In the genomic region with DNA sequence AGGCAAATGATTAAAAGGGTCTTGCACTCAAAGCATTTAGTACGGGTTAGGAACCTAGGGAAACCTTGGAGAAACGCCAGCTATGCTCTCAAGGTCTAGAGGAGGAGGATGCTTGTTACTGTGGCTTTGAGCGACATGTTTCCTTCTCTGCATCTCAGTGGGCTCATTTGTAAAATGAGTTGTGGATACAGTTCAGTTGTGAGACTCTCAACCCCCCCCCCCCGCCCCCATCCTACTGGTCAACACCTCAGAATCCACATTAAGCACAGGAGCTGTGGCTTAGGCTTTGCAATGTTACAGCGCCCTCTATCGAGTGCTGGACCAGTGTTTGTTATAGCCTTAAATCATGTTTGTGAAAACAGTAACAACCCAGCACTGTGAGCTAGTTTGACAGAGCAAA, we compare ENCODE assay signal across 1 mouse cellular context.
TF ChIP-seq lines count a peak whose summit lies in the region.

No protein-coding gene starts in this region.

TF ChIP-seq in CH12.LX, 34 proteins besides CTCF, POLR2A, EP300 and RAD21:
- TF ChIP-seq NRF1 (IDR thresholded peaks at IDR 0.05; ENCODE audit: low read depth, low read length) (0 out of 2 replicates have a peak, but pooled peaks have one; percentile 20), CHD2 (IDR thresholded peaks at IDR 0.05; ENCODE audit: low read length) (0 out of 2 replicates have a peak, but pooled peaks have one; percentile 25), TCF12 (IDR thresholded peaks at IDR 0.05; ENCODE audit: low read depth, low read length) (0 out of 2 replicates have a peak, but pooled peaks have one; percentile 11), MAFK (IDR thresholded peaks at IDR 0.05; ENCODE audit: insufficient replicate concordance, low read length) (no peak), SMC3 (IDR thresholded peaks at IDR 0.05; ENCODE audit: low read depth, low read length) (peak; percentile 91), MAZ (IDR thresholded peaks at IDR 0.05; ENCODE audit: low read depth, low read length) (peak; percentile 35; the same call in 1 of the 2 replicates), ZMIZ1 (IDR thresholded peaks at IDR 0.05; ENCODE audit: low read depth, low read length) (no peak), E2F4 (IDR thresholded peaks at IDR 0.05; ENCODE audit: insufficient replicate concordance, low read depth, low read length) (0 out of 2 replicates have a peak, but pooled peaks have one; percentile 15), IRF4 (IDR thresholded peaks at IDR 0.05; ENCODE audit: low read depth, low read length) (0 out of 2 replicates have a peak, but pooled peaks have one; percentile 51), ZC3H11A (IDR thresholded peaks at IDR 0.05; ENCODE audit: low read depth, low read length) (peak; percentile 79)
